Comparison of ENCODE assay signal across 22 mouse cellular contexts in genomic region chr1:67049600-67049999, GRCm38 (mm10). TPM values are rescaled to one million over a fixed set of nuclear protein-coding genes. Genes with fewer than 3 reads are reported as not detected.
DNase-seq lines count a peak whose midpoint lies in the region; ATAC-seq and TF ChIP-seq lines count a peak whose summit lies in the region.
"Had no signal": no experiment of that assay in that cellular context is flagged by ENCODE, and none has a peak within 500 bp of the region (broad histone marks: within the 10 kb centered on the region; RNA-seq: fewer than 3 reads in every experiment).

No protein-coding gene starts in this region.

- intact Hi-C loops in heart, adult 2 months (cut with DNase I): no loop called here

- H3K79me2 ChIP-seq in heart, adult 2 months (replicated peaks; ENCODE audit: control insufficient read depth, insufficient read depth, low read length): no peaks in the 10 kb centered on the region

- H3K27me3 ChIP-seq in heart, embryonic 15.5 days: no peaks in the 10 kb centered on the region
- no peaks in the 10 kb centered on the region for H3K27me3 ChIP-seq in heart, adult 2 months (ENCODE audit: control insufficient read depth, insufficient read depth, low read length)
- no peaks in the 10 kb centered on the region for H3K27me3 ChIP-seq in lung, embryonic 14.5 days (ENCODE audit: insufficient read depth, low read length)
- peaks cover 7% of the 10 kb centered on the region for H3K27me3 ChIP-seq in Patski
- H3K27me3 ChIP-seq: limb, embryonic 12.5 days; liver, embryonic 15.5 days; midbrain, embryonic 12.5 days; neural tube, embryonic 13.5 days had no signal

- H3K9ac ChIP-seq in heart, embryonic 15.5 days: no peak overlapping the region
- no peak overlapping the region for H3K9ac ChIP-seq in heart, adult 2 months (ENCODE audit: low read depth, low read length)
- H3K9ac ChIP-seq in lung, embryonic 14.5 days: no peak overlapping the region
- H3K9ac ChIP-seq: forebrain, embryonic 13.5 days; limb, embryonic 12.5 days; liver, embryonic 15.5 days; midbrain, embryonic 12.5 days; neural tube, embryonic 13.5 days had no signal

- no peak for TF ChIP-seq POLR2A in heart, adult 2 months (IDR thresholded peaks at IDR 0.05; ENCODE audit: insufficient read depth, low read depth, low read length)

- no peaks in the 10 kb centered on the region for H3K36me3 ChIP-seq in heart, embryonic 15.5 days
- no peaks in the 10 kb centered on the region for H3K36me3 ChIP-seq in heart, adult 2 months (ENCODE audit: control insufficient read depth, insufficient read depth, low read length)
- no peaks in the 10 kb centered on the region for H3K36me3 ChIP-seq in lung, embryonic 14.5 days (ENCODE audit: insufficient read depth)
- H3K36me3 ChIP-seq: G1E; limb, embryonic 12.5 days; liver, embryonic 15.5 days; midbrain, embryonic 12.5 days; neural tube, embryonic 13.5 days had no signal

- 32% methylated on average over 1 of the region's 1 CpGs for WGBS in heart, embryonic 15.5 days
- 13% methylated on average over 1 of the region's 1 CpGs for WGBS in heart, adult 2 months
- WGBS in lung, embryonic 14.5 days: 48% methylated on average over 1 of the region's 1 CpGs

- in situ Hi-C loops in Patski (cut with MboI; ENCODE audit: low pct_unique_long_range_greater_than_20kb): no loop called here

- no peak; the same call in 1 of the 2 replicates for ATAC-seq in heart, embryonic 15.5 days (replicated peaks; ENCODE audit: insufficient number of reproducible peaks, insufficient read depth, low FRiP score, low read depth)
- ATAC-seq in lung, embryonic 14.5 days (ENCODE audit: insufficient read depth): no peak
- ATAC-seq in Patski: peak; percentile 12
- ATAC-seq: CD4-positive, CD25-positive, alpha-beta regulatory T cell, adult 4 months; forebrain, embryonic 13.5 days had no signal

- CTCF ChIA-PET in Patski (lab: Charles Lee): no interaction called here

- no peak for DNase-seq in heart, adult 2 months
- DNase-seq in lung, embryonic 14.5 days: peak; percentile 58
- DNase-seq in lung, postnatal 14 days: no peak
- DNase-seq in Patski (ENCODE audit: low read depth, low spot score): no peak
- peak; percentile 33 for DNase-seq in fibroblast of lung, adult 2 months (ENCODE audit: low read depth)
- DNase-seq in cerebellum, postnatal 36 days: no peak
- no peak for DNase-seq in frontal cortex, adult 2 months (ENCODE audit: extremely low spot score in 1 of 2, low spot score in 1 of 2)
- DNase-seq: adrenal gland, postnatal 25 days; gastrocnemius, postnatal 36 days; kidney, adult 2 months; kidney, postnatal 14 days; thymus, adult 2 months had no signal

- no peak overlapping the region for H3K4me3 ChIP-seq in heart, embryonic 15.5 days
- no peak overlapping the region for H3K4me3 ChIP-seq in heart, adult 2 months
- H3K4me3 ChIP-seq in lung, embryonic 14.5 days (ENCODE audit: low read depth, low read length): no peak overlapping the region
- H3K4me3 ChIP-seq: forebrain, embryonic 13.5 days; left cerebral cortex, adult 2 months; limb, embryonic 12.5 days; liver, embryonic 15.5 days; midbrain, embryonic 12.5 days; neural tube, embryonic 13.5 days had no signal

- no peak overlapping the region for H3K4me2 ChIP-seq in heart, embryonic 15.5 days
- H3K4me2 ChIP-seq in lung, embryonic 14.5 days: no peak overlapping the region
- H3K4me2 ChIP-seq: forebrain, embryonic 13.5 days; limb, embryonic 12.5 days; liver, embryonic 15.5 days; midbrain, embryonic 12.5 days; neural tube, embryonic 13.5 days had no signal

- POLR2A ChIA-PET in Patski (lab: Charles Lee): no interaction called here

- no peak for TF ChIP-seq CTCF in heart, adult 2 months (IDR thresholded peaks at IDR 0.05)
- TF ChIP-seq CTCF in lung, embryonic 14.5 days (IDR thresholded peaks at IDR 0.05; ENCODE audit: low read depth): no peak
- no peak for TF ChIP-seq CTCF in Patski (IDR thresholded peaks at IDR 0.05)

- H3K4me1 ChIP-seq in heart, embryonic 15.5 days (replicated peaks): peaks cover 7% of the 10 kb centered on the region
- no peaks in the 10 kb centered on the region for H3K4me1 ChIP-seq in heart, adult 2 months (ENCODE audit: control insufficient read depth, insufficient read depth, low read length)
- H3K4me1 ChIP-seq in lung, embryonic 14.5 days (ENCODE audit: insufficient read depth): no peaks in the 10 kb centered on the region
- H3K4me1 ChIP-seq: forebrain, embryonic 13.5 days; liver, embryonic 15.5 days; midbrain, embryonic 12.5 days; neural tube, embryonic 13.5 days had no signal

- peak overlapping the region; percentile 21 for H3K27ac ChIP-seq in heart, embryonic 15.5 days
- H3K27ac ChIP-seq in heart, adult 2 months: no peak overlapping the region
- no peak overlapping the region; the same call in 1 of the 2 replicates for H3K27ac ChIP-seq in lung, embryonic 14.5 days (ENCODE audit: low read depth)
- H3K27ac ChIP-seq: forebrain, embryonic 13.5 days; left cerebral cortex, adult 2 months; limb, embryonic 12.5 days; liver, embryonic 15.5 days; macrophage; midbrain, embryonic 12.5 days; neural tube, embryonic 13.5 days had no signal

- no peaks in the 10 kb centered on the region for H3K9me3 ChIP-seq in heart, embryonic 15.5 days (replicated peaks)
- H3K9me3 ChIP-seq in lung, embryonic 14.5 days (ENCODE audit: low read depth, low read length): no peaks in the 10 kb centered on the region
- H3K9me3 ChIP-seq: forebrain, embryonic 13.5 days; G1E; limb, embryonic 12.5 days; liver, embryonic 15.5 days; midbrain, embryonic 12.5 days; neural tube, embryonic 13.5 days had no signal

- no peak for TF ChIP-seq EP300 in heart, adult 2 months (IDR thresholded peaks at IDR 0.05; ENCODE audit: insufficient read depth, low read depth, low read length)

RNA-seq across cellular contexts. Expression of gene Lancl1, which starts 10.9 kb away (rescaled TPM):
- 60.1 and 73.2 TPM in 2 replicates for polyA plus RNA-seq in heart, embryonic 15.5 days (2015; fragmentation: Nextera tagmentation; extraction: Ambion mirVana)
- total RNA-seq in heart, adult 2 months (2021): 10 to 100 TPM; 33.8 to 34.9 TPM
- 52.0 and 53.6 TPM in 2 replicates for polyA plus RNA-seq in heart, adult 2 months (2012; rRNA removed)
- polyA plus RNA-seq in lung, embryonic 14.5 days (2014; fragmentation: Nextera tagmentation; extraction: Ambion mirVana): 96.6 and 102 TPM in 2 replicates
- polyA plus RNA-seq in Patski (2021): 42.3 TPM
- 200 and 226 TPM in 2 replicates for polyA plus RNA-seq in frontal cortex, adult 2 months (2012; rRNA removed)

Comparison
In these comparisons a context has a peak if more than half of its experiments do, and no peak if none do; other contexts are left out.
1. DNase-seq: peak in lung, embryonic 14.5 days (single experiment) and fibroblast of lung, adult 2 months (single experiment); none in heart, adult 2 months (0 of 2), lung, postnatal 14 days (single experiment), Patski (single experiment), cerebellum, postnatal 36 days (0 of 2) and frontal cortex, adult 2 months (0 of 2).